Mouse (Mus musculus): ENCODE measurements around the gene Ntsr2. TPM values are rescaled to one million over a fixed set of nuclear protein-coding genes. Genes with fewer than 3 reads are reported as not detected.

Ntsr2 gene
- polyA plus RNA-seq (2015; fragmentation: Nextera tagmentation; extraction: Ambion mirVana): 3.4 and 3.5 TPM in 2 replicates

DNA sequence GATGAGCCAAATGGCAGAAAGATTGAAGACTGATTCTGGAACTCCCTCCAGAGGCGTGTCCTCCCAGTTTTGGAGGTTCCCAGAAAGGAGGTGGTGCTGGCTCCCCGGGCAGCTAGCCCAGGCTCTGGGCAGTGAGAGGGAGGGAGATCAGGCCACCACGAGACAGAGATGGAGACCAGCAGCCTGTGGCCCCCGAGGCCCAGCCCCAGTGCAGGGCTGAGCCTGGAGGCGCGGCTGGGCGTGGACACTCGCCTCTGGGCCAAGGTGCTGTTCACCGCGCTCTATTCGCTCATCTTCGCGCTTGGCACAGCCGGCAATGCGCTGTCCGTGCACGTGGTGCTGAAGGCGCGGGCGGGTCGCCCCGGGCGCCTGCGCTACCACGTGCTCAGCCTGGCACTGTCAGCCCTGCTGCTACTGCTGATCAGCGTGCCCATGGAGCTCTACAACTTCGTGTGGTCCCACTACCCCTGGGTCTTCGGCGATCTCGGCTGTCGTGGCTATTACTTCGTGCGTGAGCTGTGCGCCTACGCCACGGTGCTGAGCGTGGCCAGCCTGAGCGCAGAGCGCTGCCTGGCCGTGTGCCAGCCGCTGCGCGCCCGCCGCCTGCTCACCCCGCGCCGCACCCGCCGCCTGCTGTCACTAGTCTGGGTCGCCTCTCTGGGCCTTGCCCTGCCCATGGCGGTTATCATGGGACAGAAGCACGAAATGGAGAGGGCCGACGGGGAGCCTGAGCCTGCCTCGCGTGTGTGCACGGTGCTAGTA lies at the start of gene Ntsr2:
Gene Ntsr2, plus strand, starts transcription at position 51 of the 762 bp plus-strand sequence.
- Histone ChIP-seq H3K4me3 (replicated peaks) (peak within 1 kb of the TSS; percentile 44), H3K4me2 (peak within 1 kb of the TSS; percentile 94), H3K36me3 (no peaks in the 10 kb centered on the region), H3K9me3 (replicated peaks) (no peaks in the 10 kb centered on the region), H3K9ac (replicated peaks) (peak within 1 kb of the TSS; percentile 33; the same call in 1 of the 2 replicates), H3K27ac (replicated peaks) (no peak within 1 kb of the TSS), H3K4me1 (peaks cover 10% of the 10 kb centered on the region), H3K27me3 (replicated peaks) (peaks cover 43% of the 10 kb centered on the region)
- 4% methylated on average over 58 of the region's 58 CpGs for WGBS
- ATAC-seq (ENCODE audit: low FRiP score): peak; percentile 90

DNA sequence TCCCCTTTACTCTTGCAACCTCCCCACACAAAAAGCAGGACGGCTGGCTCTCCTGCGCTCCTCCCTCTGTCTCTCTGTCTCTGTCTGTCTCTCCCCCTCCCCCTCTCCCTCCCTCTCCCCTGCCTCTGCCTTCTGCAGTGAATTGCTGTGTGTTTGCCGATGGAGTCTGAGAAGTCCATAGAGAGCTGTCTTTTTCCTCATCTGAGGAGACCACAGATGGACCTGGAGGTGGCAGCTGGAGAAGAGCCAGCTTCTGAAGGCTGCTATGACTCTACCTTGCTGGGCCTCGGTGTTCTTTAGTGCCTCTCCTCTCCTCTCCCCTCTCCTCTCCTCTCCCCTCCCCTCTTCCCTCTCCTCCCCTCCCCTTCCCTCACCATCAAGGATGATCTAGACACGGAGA lies 47.6 kb upstream of the Ntsr2 start:
- no peak overlapping the region for H3K27ac ChIP-seq (replicated peaks)
- H3K4me3 ChIP-seq (replicated peaks): no peak overlapping the region
- H3K4me1 ChIP-seq: no peaks in the 10 kb centered on the region
- H3K4me2 ChIP-seq: no peak overlapping the region
- no peaks in the 10 kb centered on the region for H3K36me3 ChIP-seq
- 67% methylated on average over 5 of the region's 5 CpGs for WGBS
- no peak overlapping the region for H3K9ac ChIP-seq (replicated peaks)
- no peaks in the 10 kb centered on the region for H3K9me3 ChIP-seq (replicated peaks)
- ATAC-seq (ENCODE audit: low FRiP score): no peak
- no peaks in the 10 kb centered on the region for H3K27me3 ChIP-seq (replicated peaks)

DNA sequence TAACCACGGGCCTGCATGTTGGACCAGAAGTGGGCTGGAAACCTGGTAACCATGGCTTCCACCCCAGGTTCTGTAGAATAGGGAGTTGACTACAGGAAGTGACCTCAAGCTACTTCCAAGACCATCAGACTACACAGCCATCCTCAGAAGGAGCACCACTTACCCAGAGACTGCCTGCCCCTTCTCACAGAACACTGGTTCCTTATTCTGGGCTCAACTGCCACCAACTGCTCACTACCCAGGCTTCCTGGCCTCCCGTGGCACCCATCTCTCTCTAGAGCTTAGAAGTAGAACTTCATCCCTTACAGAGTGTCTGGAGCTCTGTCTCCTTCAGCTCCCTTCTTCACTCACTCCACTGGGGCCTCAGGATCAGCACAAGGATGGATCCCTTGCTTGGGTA lies 42.2 kb upstream of the Ntsr2 start, which contains the start of gene Lpin1:
Gene Lpin1, minus strand, starts transcription at position 31 of the 400 bp plus-strand sequence.
- no peak within 1 kb of the TSS for H3K9ac ChIP-seq (replicated peaks)
- WGBS: 92% methylated on average over 2 of the region's 2 CpGs
- no peaks in the 10 kb centered on the region for H3K9me3 ChIP-seq (replicated peaks)
- no peaks in the 10 kb centered on the region for H3K36me3 ChIP-seq
- H3K4me3 ChIP-seq (replicated peaks): no peak within 1 kb of the TSS
- H3K27ac ChIP-seq (replicated peaks): no peak within 1 kb of the TSS
- H3K4me2 ChIP-seq: no peak within 1 kb of the TSS
- no peaks in the 10 kb centered on the region for H3K27me3 ChIP-seq (replicated peaks)
- H3K4me1 ChIP-seq: 0 out of 2 replicates have a peak, but pooled peaks cover 3% of the 10 kb centered on the region
- no peak for ATAC-seq (ENCODE audit: low FRiP score)

DNA sequence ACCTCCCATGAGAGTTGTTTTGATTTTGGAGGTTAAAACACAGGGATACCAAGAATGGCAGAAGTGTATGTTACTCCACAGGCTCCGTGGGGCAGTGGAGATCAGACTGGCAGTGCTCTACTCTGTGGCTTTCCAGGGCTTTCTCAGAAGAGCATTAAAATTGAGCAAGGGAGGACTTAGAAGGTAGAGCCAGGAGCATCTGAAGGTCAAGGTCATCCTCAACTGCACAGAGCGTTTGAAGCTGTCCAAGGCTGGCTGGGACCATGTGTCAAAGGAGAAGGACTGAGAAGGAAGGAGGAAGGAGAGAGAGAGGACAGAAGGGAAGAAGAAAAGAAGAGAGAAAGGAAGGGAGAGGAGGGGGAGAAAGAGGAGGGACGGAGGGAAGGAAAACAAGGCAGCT lies 38.6 kb upstream of the Ntsr2 start:
- ATAC-seq (ENCODE audit: low FRiP score): no peak
- H3K4me2 ChIP-seq: no peak overlapping the region
- WGBS: 68% methylated on average over 3 of the region's 3 CpGs

DNA sequence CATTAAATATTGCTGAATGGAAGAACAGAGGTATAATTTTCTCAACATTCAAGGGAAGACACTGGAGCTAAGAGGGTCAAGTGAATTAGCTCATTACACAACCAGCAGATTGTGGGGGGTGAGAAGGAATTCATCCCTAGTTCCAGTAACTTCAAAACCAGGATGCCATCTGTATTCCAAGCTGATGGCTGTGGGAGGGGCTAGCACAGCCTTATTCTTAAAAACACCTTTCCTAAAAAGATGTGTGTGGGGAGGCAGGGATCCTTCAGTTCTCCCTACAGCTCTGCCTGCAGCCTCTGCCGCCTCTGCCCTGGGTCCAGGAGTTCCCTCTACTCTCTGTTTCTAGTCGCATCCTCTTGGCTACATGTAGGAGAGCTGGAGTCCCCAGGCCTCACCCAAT lies 37.4 kb upstream of the Ntsr2 start:
- H3K9ac ChIP-seq (replicated peaks): no peak overlapping the region
- H3K4me2 ChIP-seq: no peak overlapping the region
- no peaks in the 10 kb centered on the region for H3K36me3 ChIP-seq
- no peak for ATAC-seq (ENCODE audit: low FRiP score)
- no peaks in the 10 kb centered on the region for H3K27me3 ChIP-seq (replicated peaks)
- H3K4me3 ChIP-seq (replicated peaks): no peak overlapping the region
- H3K9me3 ChIP-seq (replicated peaks): no peaks in the 10 kb centered on the region
- no peak overlapping the region for H3K27ac ChIP-seq (replicated peaks)
- 91% methylated on average over 2 of the region's 2 CpGs for WGBS
- peaks cover 20% of the 10 kb centered on the region for H3K4me1 ChIP-seq

More for the DNA sequence above, 38.6 kb upstream of the Ntsr2 start:
- Histone ChIP-seq H3K27me3 (replicated peaks) (no peaks in the 10 kb centered on the region), H3K9ac (replicated peaks) (no peak overlapping the region), H3K4me1 (peaks cover 17% of the 10 kb centered on the region), H3K4me3 (replicated peaks) (no peak overlapping the region), H3K9me3 (replicated peaks) (no peaks in the 10 kb centered on the region), H3K27ac (replicated peaks) (no peak overlapping the region), H3K36me3 (no peaks in the 10 kb centered on the region)

DNA sequence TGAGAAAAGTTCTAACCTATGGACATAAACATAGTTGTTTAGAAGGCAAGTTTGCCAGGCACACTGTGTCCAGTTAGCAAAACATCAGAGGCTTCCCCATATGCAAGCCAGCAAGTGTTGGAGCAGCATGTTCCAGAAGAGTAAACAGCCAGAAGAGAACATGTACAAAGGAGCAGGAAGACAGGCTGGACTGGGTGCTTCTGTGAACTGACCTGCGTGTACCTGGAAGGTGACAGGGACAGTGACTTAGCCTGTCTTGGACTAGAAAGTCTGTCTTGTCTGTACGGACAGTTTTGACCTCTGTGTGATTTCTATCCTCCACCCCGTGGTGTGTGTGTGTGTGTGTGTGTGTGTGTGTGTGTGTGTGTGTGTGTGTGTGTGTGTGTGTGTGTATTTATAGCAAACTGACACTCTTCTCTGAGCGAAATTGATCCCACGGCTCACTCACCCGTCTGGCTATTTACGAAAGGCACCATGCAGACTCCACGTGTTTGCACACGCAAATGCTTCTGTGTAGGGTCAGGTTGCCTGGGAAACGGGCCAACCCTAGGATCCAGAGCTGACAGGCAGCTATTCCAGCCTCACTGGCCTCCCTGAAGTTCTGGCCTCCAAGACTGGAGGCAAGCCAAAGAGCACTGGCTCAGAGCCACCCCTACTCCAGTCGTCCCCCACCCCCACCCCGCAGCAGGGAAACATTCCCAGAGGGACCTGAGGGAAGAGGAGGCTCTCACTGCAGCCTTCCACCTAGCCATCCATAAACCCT lies 34.5 kb upstream of the Ntsr2 start:
- no peaks in the 10 kb centered on the region for H3K27me3 ChIP-seq (replicated peaks)
- 13% methylated on average over 12 of the region's 12 CpGs for whole genome bisulfite sequencing
- H3K27ac ChIP-seq (replicated peaks): peak overlapping the region; percentile 37; the same call in 1 of the 2 replicates
- peaks cover 20% of the 10 kb centered on the region for H3K4me1 ChIP-seq
- peak; percentile 79 for ATAC-seq (ENCODE audit: low FRiP score)
- H3K9ac ChIP-seq (replicated peaks): no peak overlapping the region
- no peak overlapping the region for H3K4me2 ChIP-seq
- H3K9me3 ChIP-seq (replicated peaks): no peaks in the 10 kb centered on the region
- no peaks in the 10 kb centered on the region for H3K36me3 ChIP-seq
- H3K4me3 ChIP-seq (replicated peaks): no peak overlapping the region

DNA sequence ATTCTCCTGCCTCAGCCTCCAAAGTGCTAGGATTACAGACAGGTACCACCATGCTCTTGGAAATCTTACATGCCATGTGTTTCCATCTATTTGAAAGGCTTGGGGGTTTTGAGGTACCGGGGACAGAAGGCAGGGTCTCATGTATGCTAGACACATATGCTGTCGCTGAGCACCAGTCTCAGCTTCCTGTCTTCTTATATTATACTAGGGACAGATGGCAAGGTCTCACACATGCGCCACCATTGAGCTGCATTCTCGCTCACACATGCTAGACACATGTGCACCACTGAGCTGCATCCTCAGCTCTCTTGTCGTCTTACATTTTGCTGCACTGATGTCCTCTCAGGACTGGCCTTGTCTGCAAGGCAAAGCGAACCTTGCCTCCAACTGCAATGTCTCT lies 33.7 kb upstream of the Ntsr2 start:
- no peaks in the 10 kb centered on the region for H3K36me3 ChIP-seq
- ATAC-seq (ENCODE audit: low FRiP score): no peak
- H3K4me1 ChIP-seq: peaks cover 20% of the 10 kb centered on the region
- no peak overlapping the region for H3K4me3 ChIP-seq (replicated peaks)
- H3K27ac ChIP-seq (replicated peaks): no peak overlapping the region
- no peak overlapping the region for H3K9ac ChIP-seq (replicated peaks)
- WGBS: 75% methylated on average over 6 of the region's 6 CpGs
- no peak overlapping the region for H3K4me2 ChIP-seq
- H3K27me3 ChIP-seq (replicated peaks): no peaks in the 10 kb centered on the region
- no peaks in the 10 kb centered on the region for H3K9me3 ChIP-seq (replicated peaks)

DNA sequence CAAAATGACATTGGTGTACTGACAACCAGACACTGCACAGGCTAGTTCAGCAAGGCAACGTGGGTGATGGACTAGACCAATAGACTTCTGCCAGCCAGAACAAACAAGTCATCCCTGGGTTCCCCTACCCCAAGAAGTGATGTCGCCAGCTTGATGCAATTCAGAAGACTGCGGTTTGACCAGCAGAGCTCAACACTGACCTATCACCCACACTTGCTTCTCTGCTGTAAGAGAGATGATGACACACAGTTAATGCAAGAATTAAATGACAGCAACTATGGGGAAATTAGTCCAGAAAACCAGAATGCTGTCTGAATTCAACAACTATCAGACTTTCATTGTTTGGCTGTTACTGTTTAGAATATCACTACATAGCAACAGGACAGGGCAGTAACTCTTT lies 33.0 kb upstream of the Ntsr2 start:
- Histone ChIP-seq H3K9me3 (replicated peaks) (no peaks in the 10 kb centered on the region), H3K4me1 (peaks cover 20% of the 10 kb centered on the region), H3K27me3 (replicated peaks) (no peaks in the 10 kb centered on the region), H3K36me3 (no peaks in the 10 kb centered on the region), H3K4me2 (no peak overlapping the region), H3K27ac (replicated peaks) (no peak overlapping the region), H3K9ac (replicated peaks) (no peak overlapping the region), H3K4me3 (replicated peaks) (no peak overlapping the region)
- 88% methylated on average over 3 of the region's 3 CpGs for WGBS
- no peak for ATAC-seq (ENCODE audit: low FRiP score)

DNA sequence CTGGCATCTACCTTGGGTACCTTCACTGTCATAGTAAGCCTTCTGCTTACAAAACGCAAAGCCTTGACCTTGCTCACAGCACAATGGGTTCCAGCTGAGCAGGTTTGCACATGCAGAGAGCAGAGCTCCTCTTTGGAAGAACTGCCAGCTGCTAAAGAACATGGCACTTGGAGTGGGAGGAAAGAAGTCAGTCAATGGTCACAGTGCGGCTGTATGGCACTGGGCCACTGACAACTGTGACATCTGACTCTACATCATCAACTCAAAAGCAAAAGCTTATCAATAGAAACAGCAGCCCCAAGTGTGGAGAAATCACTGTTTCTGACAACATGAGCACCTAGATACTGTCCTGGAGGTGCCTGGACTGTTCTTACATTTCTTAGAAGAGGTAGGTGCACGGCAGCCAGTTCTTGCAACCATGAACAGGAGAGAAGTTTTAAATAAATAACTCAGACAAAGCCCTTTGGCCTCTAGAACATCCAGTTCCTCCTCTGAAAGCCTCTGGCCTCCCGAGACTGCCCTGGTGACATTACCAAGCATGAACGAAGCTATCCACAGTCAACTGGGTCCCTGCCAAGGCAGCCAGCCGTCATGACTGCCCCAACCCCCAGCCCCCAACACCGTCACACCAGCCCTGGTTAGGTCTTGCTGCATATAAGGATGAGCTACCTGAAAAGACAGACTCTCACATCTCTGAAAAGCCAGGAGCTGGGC lies 22.9 kb upstream of the Ntsr2 start:
- no peaks in the 10 kb centered on the region for H3K9me3 ChIP-seq (replicated peaks)
- H3K27ac ChIP-seq (replicated peaks): no peak overlapping the region
- H3K4me1 ChIP-seq: 0 out of 2 replicates have a peak, but pooled peaks cover 2% of the 10 kb centered on the region
- no peak for ATAC-seq (ENCODE audit: low FRiP score)
- H3K36me3 ChIP-seq: no peaks in the 10 kb centered on the region
- WGBS: 63% methylated on average over 7 of the region's 7 CpGs
- no peak overlapping the region for H3K9ac ChIP-seq (replicated peaks)
- H3K27me3 ChIP-seq (replicated peaks): no peaks in the 10 kb centered on the region
- H3K4me2 ChIP-seq: no peak overlapping the region
- H3K4me3 ChIP-seq (replicated peaks): no peak overlapping the region

DNA sequence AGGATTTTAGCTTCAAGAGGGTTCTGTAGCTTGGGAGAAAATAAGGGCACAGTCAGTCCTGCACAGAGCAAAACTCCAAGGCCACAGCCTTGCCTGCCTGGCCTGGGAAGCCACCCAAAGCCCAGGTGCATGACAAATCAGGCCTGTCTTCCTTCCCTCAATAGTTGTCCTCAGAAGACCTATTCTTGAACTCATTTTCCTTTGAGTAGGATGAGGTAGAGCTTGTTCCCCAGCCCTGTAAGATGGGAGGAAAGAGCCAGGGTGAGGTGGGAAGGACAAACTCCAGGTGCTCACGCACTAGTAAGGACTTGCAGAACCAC lies 22.4 kb upstream of the Ntsr2 start:
- Histone ChIP-seq H3K9ac (replicated peaks) (no peak overlapping the region), H3K4me2 (no peak overlapping the region)
- 93% methylated on average over 1 of the region's 1 CpGs for WGBS

DNA sequence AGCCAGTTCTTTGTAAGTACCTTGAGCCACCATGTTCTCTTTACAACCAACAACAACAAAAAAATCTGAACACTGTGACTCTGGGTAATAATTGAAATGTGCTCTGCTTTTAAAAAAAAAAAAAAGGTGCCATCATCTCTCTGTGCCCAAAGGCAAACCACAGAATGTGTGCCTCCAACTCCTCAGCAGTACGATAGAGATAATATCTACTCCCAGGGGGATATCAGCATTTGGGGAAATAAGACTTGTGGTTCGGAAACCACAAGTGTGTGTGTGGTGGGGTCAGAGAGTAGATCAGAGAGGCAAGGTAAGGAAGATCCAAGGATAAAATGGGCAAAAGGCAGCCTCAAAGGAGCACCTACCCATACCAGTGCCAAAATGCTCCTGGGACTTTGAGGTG lies 21.8 kb upstream of the Ntsr2 start:
- 0 out of 2 replicates have a peak, but pooled peaks cover 2% of the 10 kb centered on the region for H3K4me1 ChIP-seq
- no peak overlapping the region for H3K27ac ChIP-seq (replicated peaks)
- WGBS: 78% methylated on average over 2 of the region's 2 CpGs
- no peak overlapping the region for H3K4me3 ChIP-seq (replicated peaks)
- no peaks in the 10 kb centered on the region for H3K36me3 ChIP-seq
- no peak overlapping the region for H3K9ac ChIP-seq (replicated peaks)
- H3K27me3 ChIP-seq (replicated peaks): no peaks in the 10 kb centered on the region
- H3K9me3 ChIP-seq (replicated peaks): no peaks in the 10 kb centered on the region
- no peak overlapping the region for H3K4me2 ChIP-seq
- ATAC-seq (ENCODE audit: low FRiP score): no peak

More for the DNA sequence above, 22.4 kb upstream of the Ntsr2 start:
- ATAC-seq (ENCODE audit: low FRiP score): no peak
- no peak overlapping the region for H3K27ac ChIP-seq (replicated peaks)
- H3K9me3 ChIP-seq (replicated peaks): no peaks in the 10 kb centered on the region
- no peaks in the 10 kb centered on the region for H3K36me3 ChIP-seq
- H3K27me3 ChIP-seq (replicated peaks): no peaks in the 10 kb centered on the region
- H3K4me3 ChIP-seq (replicated peaks): no peak overlapping the region
- 0 out of 2 replicates have a peak, but pooled peaks cover 2% of the 10 kb centered on the region for H3K4me1 ChIP-seq

Data from neural tube, embryonic 15.5 days (tissue).